Mouse (Mus musculus): Measurements from ENCODE around the gene Mybph.

Mybph gene

DNA sequence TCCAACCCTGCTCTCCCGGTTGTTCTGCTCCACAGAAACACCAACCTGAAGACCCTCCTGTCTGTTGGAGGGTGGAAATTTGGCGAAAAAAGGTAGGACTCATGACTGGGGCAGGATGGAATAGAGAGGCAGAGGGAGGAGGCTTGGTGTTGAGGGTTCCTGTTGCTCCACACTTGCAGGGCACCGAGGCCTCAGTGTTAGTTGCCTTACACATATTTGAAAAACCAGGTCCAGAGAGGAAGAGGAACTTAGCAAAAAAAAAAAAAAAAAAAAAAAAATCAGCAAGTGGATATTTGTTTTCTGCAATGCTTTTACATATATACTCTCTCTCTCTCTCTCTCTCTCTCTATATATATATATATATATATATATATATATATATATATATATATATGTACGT, 9.2 kb upstream of the Mybph start:
- in situ Hi-C loops (cut with MseI, MboI): no loop called here

DNA sequence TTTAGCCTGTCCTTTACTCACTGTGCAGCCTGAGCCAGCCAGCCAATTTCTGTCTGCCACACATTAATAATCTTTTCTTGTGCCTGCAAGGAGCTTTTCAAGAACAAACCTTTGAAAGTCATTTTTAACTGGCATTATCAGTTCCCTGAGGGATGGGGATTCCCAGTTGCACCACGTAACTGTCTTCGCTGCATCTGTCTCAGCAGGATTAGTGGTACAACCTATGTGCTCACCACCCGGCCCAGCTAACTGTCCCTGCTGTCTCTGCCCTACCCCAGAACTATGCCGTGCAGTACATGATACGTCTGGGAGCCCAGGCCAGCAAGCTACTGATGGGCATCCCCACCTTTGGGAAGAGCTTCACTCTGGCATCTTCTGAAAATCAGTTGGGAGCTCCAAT, 5.0 kb upstream of the Mybph start:
- in situ Hi-C loops (cut with MseI, MboI): no loop called here

DNA sequence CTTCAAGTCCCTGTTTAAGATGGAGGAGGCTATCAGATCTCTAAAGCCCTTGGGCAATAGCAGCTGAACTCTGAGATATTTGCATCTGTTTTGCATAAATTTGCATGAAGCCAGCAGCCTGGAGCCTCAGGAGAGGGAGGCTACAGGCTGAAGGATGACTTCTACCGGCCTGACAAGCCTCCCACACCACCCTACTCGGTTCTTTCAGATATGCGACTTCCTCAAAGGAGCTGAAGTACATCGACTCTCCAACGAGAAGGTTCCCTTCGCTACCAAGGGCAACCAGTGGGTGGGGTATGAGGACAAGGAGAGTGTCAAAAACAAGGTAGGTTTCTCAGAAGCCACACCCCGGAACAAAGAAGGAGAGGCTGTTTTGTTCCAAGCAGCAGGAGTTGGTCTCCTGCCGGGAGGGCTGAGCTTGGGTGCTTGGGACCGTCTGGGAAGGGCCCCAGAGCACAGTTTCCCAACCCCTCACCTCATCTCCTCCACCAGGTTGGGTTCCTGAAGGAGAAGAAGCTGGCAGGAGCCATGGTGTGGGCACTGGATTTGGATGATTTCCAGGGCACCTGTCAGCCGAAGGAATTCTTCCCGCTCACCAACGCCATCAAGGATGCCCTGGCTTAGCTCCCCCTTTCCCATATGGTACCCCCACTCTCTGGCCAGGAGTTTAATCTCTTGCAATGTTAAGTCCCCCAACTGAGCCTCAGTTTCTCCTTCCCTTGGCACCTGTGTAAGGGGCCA, 4.1 kb upstream of the Mybph start:
- in situ Hi-C loops (cut with MseI, MboI): no loop called here

DNA sequence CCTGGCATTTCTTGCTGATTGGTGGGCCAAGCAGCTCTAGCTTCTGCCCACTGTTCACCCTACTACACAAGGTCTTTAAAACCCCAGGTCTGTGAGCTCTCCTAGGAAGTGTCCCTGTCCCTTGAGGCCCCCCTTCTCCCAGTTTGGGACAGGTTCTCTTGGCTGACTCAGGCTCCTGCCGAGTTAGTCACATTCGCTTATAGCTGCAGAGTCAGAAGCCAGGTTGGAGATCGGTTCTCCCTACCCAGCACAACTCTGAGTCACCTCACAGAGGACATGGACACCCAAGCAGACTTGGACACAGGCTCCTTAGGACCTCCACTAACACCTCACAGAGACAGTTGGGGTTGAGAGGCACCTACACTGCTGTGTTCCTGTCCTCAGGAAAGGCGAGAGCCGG, 2.1 kb upstream of the Mybph start:
- in situ Hi-C loops (cut with MseI, MboI): no loop called here

DNA sequence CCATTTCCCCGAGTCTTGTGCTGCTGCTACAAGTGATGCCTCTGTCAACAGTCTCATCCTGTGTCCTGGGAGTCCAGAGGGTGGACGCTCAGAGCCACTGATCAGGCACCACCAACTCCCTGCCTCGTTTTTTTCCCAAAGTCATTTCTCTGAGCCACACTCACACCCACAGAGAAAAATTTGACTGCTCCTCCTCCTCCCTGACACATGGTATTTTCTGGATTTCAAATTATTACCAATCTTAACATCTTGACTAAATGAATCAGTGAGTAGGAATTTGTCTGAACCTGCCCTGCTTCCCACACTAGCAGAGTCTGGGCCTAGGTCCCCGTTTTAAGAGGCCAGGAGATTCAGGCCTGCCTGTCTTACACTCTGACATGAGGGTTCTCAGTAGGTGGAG, 1.2 kb upstream of the Mybph start:
- in situ Hi-C loops (cut with MseI, MboI): no loop called here

DNA sequence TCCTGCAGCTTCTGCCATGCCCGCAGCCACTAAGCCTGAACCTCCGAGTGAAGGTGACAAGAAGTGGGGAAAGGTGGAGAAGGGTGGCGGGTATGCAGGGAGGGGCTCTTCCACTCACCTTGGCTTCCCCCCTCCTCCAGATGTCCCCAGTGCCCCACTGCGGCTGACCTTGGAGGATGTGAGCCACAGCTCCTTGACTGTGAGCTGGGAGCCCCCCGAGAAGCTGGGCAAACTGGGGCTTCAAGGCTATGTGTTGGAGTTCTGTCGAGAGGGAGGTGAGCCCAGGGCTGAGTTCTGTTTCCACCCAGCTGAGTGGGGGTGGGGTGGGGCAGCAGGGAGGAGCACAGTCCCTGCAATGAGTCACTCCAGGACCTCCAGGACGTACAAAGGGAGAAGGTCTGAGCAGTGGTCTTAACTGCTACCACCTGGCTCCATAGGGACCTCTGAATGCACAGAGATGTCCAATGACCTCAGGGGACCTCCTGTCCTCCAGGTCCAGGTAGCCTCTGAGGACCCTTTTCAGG, 488 bp downstream of the Mybph start:
- in situ Hi-C loops (cut with MseI, MboI): no loop called here

DNA sequence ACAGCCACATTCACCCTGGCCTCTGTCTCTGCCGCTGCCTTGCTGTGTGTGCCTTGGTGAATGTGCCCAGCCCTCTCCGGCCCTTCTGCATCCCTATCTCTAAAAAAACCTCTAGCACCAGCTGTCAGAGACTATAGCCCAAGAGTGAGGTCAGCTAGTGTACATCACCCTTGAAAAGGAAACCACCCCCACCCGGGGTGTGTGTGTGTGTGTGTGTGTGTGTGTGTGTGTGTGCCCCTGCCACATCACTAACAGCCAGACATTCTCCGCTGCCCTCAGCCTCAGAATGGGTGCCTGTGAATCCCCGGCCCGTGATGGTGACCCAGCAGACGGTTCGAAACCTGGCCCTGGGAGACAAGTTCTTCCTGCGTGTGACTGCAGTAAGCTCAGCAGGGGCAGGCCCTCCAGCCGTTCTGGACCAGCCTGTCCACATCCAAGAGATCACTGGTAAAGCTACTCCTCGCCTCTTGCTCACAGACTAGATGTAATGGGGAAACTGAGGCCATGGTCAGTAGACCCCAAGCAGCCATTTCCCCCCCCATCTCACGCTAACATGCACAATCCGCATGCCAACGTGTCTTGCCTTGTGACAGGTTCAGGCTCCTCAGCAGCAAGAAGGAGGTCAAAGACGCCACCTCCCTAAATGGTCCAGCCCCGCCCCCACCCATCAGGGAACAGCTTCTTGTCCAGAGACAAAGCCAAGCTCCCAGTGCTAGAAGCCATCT, 1.2 kb downstream of the Mybph start:
- in situ Hi-C loops (cut with MseI, MboI): no loop called here

DNA sequence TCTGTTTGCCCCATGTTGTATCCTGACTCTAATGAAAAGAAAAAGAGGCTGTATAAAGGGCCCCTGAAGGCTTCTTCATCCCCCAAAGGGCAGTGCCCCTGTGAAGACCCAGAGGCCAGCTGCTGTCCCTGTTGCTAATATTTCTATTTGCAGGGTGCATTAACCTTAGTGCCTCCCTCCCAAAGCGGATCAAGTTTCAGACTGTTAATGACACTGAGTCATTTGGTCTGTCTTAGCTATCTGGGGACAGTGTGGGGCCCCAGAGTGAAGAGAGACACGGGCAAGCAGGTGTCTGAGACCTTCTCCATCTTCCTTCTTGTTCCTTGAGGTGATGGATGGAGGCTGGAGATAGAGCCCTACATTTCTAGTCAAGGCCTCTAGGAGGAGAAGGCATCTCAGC, 1.9 kb downstream of the Mybph start:
- in situ Hi-C loops (cut with MseI, MboI): no loop called here

DNA sequence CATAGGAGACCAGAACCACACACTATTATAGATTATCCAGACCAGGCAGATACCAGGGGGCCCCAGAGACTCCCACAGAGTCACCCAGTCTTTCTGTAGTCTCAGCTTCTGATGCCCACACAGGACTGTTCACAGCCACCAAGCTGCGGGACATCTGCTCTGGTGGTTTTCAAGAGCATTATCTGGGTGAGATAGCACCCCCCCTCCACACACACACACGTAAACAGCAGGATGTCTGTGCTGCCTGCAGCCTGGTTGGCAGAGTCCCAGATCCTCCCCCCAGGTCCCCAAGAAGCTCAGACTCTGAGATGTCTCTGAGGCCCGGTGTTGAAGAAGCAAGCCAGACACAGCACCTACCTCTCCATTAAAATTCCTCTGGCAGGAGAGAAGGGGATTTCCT, 2.3 kb downstream of the Mybph start:
- in situ Hi-C loops (cut with MseI, MboI): no loop called here

DNA sequence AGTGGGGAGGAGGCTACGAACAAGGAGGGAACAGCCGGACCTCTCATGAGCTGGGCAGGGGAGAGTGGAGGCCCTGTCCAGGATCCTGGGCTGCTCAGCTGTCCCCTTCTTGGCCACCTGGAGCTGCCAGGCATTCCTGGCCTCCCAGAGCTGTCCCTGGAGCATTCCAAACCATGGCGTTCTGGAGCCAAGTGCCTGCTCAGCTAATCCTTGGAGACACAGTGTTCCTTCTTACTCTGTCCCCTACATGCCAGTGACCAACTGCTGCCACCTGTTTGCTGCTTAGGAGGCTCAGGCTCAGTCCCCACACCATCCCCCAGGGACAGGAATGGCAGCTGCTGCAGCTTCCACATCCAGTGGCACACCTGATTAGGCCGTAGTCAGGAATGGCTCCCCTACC, 2.7 kb downstream of the Mybph start:
- in situ Hi-C loops (cut with MseI, MboI): no loop called here

DNA sequence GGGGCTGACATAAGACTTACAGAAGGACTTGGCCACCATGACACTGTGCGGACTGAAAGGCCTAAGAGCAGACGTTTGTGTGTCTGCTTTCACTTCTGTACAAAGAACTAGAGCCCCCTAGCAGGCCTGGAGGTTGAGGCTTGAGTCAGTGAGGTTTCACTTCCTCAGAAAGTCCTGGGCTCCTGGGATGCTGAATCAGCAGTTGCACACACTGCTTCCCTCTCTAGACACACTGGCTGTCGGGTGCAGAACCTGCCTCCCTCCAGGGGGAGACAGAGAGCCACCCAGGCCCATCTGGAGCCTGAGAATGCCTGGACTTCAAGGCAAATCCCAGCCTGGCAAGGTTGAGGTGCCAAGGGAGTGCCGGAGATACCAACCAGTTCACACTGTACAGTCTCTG, 3.1 kb downstream of the Mybph start:
- in situ Hi-C loops (cut with MseI, MboI): no loop called here

DNA sequence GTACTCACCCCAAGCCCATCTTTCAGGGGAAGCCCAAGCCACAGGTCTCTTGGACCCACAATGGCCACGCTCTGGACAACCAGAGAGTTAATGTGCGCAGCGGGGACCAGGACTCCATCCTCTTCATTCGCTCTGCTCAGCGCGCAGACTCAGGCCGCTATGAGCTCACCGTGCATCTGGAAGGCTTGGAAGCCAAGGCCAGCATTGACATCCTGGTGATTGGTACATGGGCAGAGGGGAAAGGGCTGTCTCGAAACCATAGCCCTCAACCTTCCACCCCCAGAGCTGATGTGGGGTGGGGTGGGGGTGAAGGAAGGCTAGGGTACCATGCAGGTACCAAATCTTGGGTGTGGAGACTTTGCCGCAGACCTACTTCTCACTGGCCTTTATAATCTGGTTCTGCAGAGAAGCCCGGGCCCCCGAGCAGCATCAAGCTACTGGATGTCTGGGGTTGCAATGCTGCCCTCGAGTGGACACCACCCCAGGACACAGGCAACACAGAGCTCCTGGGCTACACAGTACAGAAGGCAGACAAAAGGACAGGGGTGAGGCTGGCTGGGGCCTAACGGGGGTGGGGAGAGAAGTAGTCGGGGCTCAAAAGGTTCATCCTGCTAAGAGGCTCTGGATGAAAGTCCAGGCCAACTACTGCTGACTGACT, 4.2 kb downstream of the Mybph start:
- in situ Hi-C loops (cut with MseI, MboI): no loop called here

DNA sequence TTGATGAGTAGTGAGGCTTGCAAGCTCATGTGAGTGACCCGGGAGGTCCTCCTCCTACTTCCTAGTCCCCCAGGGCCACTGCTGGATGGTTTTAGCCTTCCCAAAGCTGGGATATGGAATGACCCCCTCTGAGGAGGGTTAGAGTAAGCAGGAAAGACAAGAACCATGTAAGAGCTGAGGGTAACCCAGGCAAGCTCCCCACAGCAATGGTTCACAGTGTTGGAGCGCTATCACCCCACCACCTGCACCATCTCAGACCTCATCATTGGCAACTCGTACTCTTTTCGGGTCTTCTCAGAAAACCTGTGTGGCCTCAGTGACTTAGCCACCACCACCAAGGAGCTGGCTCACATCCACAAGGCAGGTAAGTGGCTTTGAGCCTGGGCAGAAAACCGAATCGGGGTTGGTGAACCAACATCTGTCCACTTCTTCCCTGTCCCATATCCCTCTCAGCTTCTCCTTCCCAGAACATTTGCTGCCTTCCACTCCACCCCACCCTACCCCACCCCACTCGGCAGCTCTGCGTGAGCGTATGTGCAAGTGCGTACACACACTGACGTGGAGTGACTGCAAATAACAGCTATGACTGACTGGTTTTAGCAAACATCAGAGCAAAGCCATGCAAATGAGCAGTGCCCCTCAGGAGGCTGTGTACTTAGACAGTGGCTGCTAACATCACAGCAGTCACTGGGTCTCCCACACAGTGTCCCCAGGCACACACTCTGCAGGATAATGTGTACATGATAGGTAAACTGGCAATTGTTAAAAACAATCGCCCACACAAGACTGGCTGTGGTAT, 5.1 kb downstream of the Mybph start:
- in situ Hi-C loops (cut with MseI, MboI): no loop called here

DNA sequence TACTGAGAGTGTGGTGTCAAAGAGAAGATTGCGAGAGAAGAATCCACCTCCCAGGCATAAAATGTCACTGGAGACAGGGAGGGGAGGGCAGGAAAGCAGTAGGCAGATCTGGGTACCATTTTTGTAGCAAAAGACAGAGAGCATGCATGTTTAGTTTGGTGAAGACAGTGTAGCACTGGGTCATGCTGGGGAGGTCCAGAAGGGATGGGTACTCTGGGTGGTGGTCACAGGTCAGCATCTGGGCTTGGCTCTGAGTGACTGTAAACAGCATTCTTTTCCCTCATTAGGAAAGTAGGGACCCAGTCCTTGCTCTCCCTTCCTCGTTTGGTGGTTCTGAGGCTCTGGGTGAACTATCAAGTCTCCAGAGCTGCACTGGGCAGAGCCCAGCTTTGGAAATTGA, 7.2 kb downstream of the Mybph start:
- in situ Hi-C loops (cut with MseI, MboI): no loop called here

DNA sequence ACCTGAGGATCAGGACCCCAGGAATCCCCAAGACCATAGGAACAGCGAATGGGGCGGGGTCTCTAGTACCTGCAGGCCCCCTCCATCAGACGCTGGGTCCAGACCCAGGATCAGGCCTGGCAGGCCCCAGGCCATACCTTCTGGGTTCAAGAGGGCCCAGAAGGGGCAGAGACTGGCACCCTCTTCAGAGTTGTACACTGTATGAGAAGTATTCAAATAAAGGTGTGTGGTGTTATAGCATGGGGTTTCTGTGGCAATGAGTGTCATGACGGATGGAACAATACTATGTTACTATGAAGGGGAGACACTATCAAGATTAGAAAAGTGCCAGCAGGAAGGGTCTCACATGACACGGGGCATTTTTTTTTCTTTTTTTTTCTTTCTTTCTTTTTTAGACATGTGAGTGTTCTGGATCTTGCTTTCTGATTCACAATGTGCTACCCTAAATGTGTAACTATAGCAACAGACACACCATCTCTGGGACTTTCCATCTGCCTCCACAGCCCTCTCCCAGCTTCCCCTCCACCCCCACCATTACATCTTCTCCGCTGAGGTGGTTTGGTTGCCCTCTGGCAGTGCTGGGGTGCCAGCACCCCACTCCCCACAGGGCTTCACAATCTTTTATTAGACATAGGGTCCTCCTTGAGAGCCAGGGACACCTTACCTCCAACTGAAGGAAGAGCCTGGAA, 7.9 kb downstream of the Mybph start:
- in situ Hi-C loops (cut with MseI, MboI): no loop called here

DNA sequence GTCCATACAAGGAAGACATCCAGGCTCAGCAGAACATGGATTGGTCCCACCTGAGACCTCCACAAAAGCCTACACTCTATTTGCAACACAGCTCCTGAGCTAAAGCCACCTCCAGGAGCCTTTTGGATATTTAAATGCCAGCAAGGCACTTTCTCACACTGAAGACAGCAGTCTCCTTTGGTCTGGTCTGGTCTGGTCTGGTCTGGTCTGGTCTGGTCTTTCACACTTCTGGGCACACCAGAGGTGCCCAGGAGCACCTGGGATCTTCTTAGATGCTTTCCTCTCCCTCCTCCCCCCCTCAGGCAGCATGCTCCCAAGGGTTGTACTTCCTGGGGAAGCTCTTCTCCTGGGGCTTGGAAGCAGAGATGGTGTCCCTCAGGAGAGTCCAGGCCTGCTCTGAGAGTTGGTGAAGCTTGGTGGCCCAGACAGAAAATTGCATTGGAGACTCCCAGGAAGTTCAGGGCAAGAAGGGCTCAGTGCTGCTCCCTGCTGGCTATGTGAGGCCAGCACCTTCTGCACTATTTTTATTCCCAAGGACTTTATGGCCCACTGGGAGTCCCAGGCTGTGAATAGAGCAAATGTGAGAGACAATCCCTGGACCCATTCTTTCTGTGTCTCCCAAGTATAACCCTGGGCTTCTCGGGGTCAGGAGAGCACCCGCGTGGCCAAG, 8.6 kb downstream of the Mybph start:
- in situ Hi-C loops (cut with MseI, MboI): no loop called here

DNA sequence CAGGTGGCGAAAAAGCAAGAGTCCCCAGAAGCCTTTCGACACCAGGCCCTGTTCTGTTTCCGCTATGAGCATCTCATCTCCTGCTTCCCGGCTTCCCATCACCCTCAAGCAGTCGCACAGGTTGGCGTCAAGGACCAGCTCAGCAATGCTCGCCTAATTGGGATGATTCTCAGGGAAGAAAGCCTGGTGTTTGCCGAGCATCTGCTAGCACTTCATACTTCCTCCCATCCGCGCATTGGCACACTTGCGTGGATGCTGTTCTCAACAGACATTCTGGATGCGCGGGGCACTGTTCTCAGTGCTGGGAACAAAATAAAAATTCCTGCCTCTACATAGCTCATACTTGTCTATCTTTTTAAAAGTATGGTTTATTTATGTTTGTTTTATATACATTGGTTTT, 11.0 kb downstream of the Mybph start:
- in situ Hi-C loops (cut with MseI, MboI): no loop called here

DNA sequence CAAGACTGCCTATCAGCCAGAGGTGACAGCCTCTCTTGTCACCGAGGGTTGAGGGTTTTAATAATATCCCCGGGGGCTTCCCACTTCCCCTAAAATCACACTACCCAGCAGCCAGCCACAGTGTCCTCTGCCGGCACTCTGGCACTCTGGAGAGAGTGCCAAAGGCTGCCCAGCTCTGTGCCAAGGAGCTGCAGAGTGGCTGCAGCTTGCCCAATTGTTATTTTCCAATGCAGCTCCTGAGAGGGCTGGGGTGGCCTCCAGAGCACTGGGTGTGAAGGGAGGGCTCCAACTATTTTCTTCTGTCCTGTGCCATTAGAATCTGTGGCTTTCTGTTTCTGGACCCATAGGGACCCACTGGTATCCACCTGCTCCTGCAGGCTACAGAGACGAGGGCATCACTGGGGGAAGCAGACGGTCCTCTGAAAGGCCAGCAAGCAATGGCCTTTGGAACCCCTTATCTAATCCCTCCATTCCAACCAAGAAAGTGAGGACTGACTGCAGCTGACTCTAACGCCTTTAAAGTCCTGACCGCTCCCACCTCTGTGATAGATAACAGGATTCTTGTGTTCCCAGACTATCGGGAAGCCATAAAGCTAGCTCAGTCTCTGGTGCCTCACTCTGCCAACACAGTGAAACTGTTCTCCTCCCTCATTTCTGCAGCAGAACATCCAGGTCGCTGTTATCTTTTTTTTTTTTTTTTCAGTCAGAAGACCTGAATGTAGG, 12.2 kb downstream of the Mybph start:
- in situ Hi-C loops (cut with MseI, MboI): no loop called here

DNA sequence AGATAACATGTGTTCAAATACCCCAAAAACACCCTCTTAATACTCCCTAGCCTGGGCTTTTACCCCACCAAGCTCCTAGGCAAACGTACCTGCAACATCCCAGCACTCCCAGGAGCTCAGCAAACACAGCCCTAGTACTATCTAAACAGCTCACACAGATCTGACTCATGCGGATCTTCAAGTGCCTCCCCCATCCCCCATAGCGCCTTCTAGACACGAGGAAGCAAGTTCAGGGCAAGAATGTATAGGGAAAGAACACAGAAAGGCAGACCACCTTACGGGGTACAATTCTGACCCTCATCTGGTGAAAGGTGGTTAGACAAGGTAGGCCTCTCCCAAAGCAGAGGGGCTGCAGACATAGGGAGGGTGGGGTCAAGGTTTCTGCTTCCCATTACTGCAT, 12.8 kb downstream of the Mybph start:
- in situ Hi-C loops (cut with MseI, MboI): no loop called here

DNA sequence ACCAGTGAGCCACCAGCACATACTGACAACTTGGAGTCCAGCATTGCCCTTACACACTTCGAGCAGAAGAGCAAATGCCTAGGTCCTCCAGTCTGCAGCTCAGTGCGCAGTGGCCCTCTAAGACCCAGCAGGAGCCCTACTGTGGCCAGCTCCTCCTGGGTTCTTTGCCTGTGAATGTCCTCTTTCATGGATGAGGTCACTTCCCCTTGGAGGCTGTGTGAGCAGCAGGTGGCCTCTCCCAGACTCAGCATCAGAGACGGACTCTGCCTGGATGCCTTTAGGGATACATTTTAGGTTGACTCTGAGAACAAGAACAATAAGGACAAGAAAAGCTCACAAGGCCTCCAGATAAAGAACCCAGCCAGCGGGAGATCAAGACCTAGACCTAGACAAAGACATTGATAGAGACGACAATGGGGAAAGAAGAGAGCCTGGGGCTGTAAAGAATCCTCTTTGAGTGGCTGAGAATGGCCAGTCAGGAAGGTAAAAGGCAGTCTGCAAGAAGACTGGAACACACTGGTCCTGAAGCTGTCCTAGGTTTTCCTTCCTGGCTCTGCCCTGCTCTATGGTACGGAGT, 17.0 kb downstream of the Mybph start:
- in situ Hi-C loops (cut with MseI, MboI): no loop called here
